Mouse (Mus musculus) skeletal muscle tissue, adult 2 months (tissue): ENCODE measurements around the gene Mettl3.

Source experiments
- DNase-seq: peaks from one replicate; pipeline ENCODE4 v3.0.0-alpha.2; 2012; ENCODE audit warnings: low read depth, low spot score

The Mettl3 gene

GRCm38 (mm10) chr14:52284191-52284590 lies 20.7 kb downstream of the Mettl3 start:
- no peak for DNase-seq

GRCm38 (mm10) chr14:52283629-52284028 lies 21.3 kb downstream of the Mettl3 start:
- DNase-seq: peak; percentile 51

GRCm38 (mm10) chr14:52279747-52280120 lies 25.2 kb downstream of the Mettl3 start:
- no peak for DNase-seq

- peak; percentile 98 for DNase-seq
Measured at GRCm38 (mm10) chr14:52278932-52279746, 25.8 kb downstream of the Mettl3 start, which contains the start of the genes Tox4 and Rab2b. Gene Tox4, plus strand, starts transcription at chr14:52279146. Gene Rab2b, minus strand, starts transcription at chr14:52279545.

GRCm38 (mm10) chr14:52277210-52277609 lies 27.7 kb downstream of the Mettl3 start:
- DNase-seq: no peak

- DNase-seq: no peak
Measured at GRCm38 (mm10) chr14:52272781-52273180, 32.1 kb downstream of the Mettl3 start.

- DNase-seq: peak; percentile 97
Measured at GRCm38 (mm10) chr14:52257484-52258213, 47.3 kb downstream of the Mettl3 start, which contains the start of gene Chd8. Gene Chd8, minus strand, starts transcription at chr14:52257780.

- DNase-seq: no peak
Measured at GRCm38 (mm10) chr14:52256311-52257175, 48.4 kb downstream of the Mettl3 start.

- DNase-seq: no peak
Measured at GRCm38 (mm10) chr14:52246129-52246528, 58.8 kb downstream of the Mettl3 start.
